Mouse (Mus musculus): ENCODE measurements around the gene Fuom.

GRCm38 (mm10) chr7:140077698-140078097, 24.5 kb downstream of the Fuom start:
- no peak for TF ChIP-seq CTCF (IDR thresholded peaks at IDR 0.05; ENCODE audit: borderline replicate concordance, control insufficient read depth, extremely low read depth, insufficient read depth, low read length, poor library complexity)
- TF ChIP-seq POLR2A (IDR thresholded peaks at IDR 0.05; ENCODE audit: control insufficient read depth, extremely low read depth, insufficient read depth, low read length, poor library complexity) = no peak

All from thymus, adult 2 months (tissue).